Mouse (Mus musculus) heart, adult 2 months (tissue): ENCODE results near the gene Col4a1. TPM values are rescaled to one million over a fixed set of nuclear protein-coding genes. Genes with fewer than 3 reads are reported as not detected.

ENCODE experiments used
- DNase-seq, 2 experiments: peaks; one replicate each; pipeline ENCODE4 v3.0.0; 2021
- H3K27ac ChIP-seq: fragments of 200-600 bp; 2 replicates; pipeline ENCODE4 v1.8.1; 2022
- H3K27me3 ChIP-seq: fragments of 200-500 bp; 2 replicates; pipeline ENCODE4 v1.6.1; 2012; ENCODE audit warnings: mild to moderate bottlenecking, low read length, inconsistent platforms, mixed read lengths; ENCODE audit not compliant: control insufficient read depth, insufficient read depth
- H3K36me3 ChIP-seq: fragments of 200-500 bp; 2 replicates; pipeline ENCODE4 v1.6.1; 2012; ENCODE audit warnings: low read length, inconsistent platforms; ENCODE audit not compliant: control insufficient read depth, insufficient read depth
- H3K4me1 ChIP-seq: fragments of 200-500 bp; 2 replicates; pipeline ENCODE4 v1.6.1; 2011; ENCODE audit warnings: low read length; ENCODE audit not compliant: control insufficient read depth, insufficient read depth
- H3K4me3 ChIP-seq: fragments of 200-600 bp; 2 replicates; pipeline ENCODE4 v1.8.1; 2022
- H3K79me2 ChIP-seq: fragments of 200-500 bp; replicated peaks from 2 replicates; pipeline ENCODE4 v1.6.1; 2012; ENCODE audit warnings: mild to moderate bottlenecking, inconsistent platforms, low read length, moderate library complexity, mixed read lengths; ENCODE audit not compliant: control insufficient read depth, insufficient read depth
- H3K9ac ChIP-seq: fragments of 200-500 bp; 2 replicates; pipeline ENCODE4 v1.6.1; 2012; ENCODE audit warnings: low read depth, mild to moderate bottlenecking, control low read depth, inconsistent platforms, low read length, mixed read lengths
- CTCF ChIP-seq: fragments of 200-600 bp; IDR thresholded peaks from 2 replicates; pipeline ENCODE4 v1.8.1; 2022; ENCODE audit warnings: antibody characterized with exemption, mild to moderate bottlenecking, moderate library complexity
- EP300 ChIP-seq: fragments of 200-500 bp; IDR thresholded peaks from 2 replicates; pipeline ENCODE4 v1.6.1; 2011; ENCODE audit warnings: low read depth, low read length, control low read depth; ENCODE audit not compliant: insufficient read depth
- POLR2A ChIP-seq: fragments of 200-500 bp; IDR thresholded peaks from 2 replicates; pipeline ENCODE4 v1.6.1; 2011; ENCODE audit warnings: mild to moderate bottlenecking, low read depth, low read length, control low read depth; ENCODE audit not compliant: insufficient read depth
- WGBS: fragments of 180-500 bp; shearing (Covaris S2); methylation state at CpG from one replicate; pipeline ENCODE4 v1.1.7; 2018; 5-methylcytosine and 5-hydroxymethylcytosine counted together
- intact Hi-C: fragments of 180-260 bp; cut with DNase I; formaldehyde crosslinking; loops from one replicate; pipeline ENCODE4 v1.15.1; 2025
- polyA plus RNA-seq: library from polyadenylated mRNA; depleted of rRNA; stranded (reverse); fragments of >200 nt; gene quantifications from 2 replicates; pipeline ENCODE4 v1.2.3, GENCODE M21; 2012
- total RNA-seq, 2 experiments: library from RNA; stranded (reverse); gene quantifications; 2 replicates each; pipeline ENCODE4 v1.2.3; 2021

Gene Col4a1
- total and polyA plus RNA-seq, 3 experiments, result 221 to 311 (median 258) TPM

DNA sequence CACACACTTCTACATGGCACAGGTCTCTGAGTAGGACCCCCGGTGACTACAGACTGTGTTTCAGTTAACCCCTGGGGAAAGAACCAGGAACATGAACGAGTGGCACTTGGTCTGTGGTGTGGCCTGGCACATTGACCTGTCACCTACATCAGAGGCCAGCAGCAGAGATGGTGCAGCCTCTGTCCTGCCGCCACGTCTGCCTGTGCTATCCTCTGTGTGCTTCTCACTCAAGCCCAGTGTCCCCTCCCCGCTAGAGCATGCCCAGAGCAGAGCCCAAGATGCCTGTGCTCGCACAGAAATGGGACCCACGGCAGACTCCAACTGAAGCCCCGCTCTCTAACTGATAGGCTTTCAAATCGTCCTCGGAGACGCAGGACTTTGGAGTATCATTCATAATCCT, 6.8 kb upstream of the Col4a1 start:
- TF ChIP-seq POLR2A (no peak), CTCF (no peak), EP300 (no peak)
- peaks cover 26% of the 10 kb centered on the region for H3K36me3 ChIP-seq
- intact Hi-C loops, result no loop called here
- peak overlapping the region; percentile 1; the same call in 1 of the 2 replicates for H3K27ac ChIP-seq
- WGBS, result 58% methylated on average over 11 of the region's 11 CpGs
- peaks cover 38% of the 10 kb centered on the region for H3K4me1 ChIP-seq
- no peak overlapping the region for H3K9ac ChIP-seq
- no peaks in the 10 kb centered on the region for H3K27me3 ChIP-seq
- peaks cover 7% of the 10 kb centered on the region for H3K79me2 ChIP-seq
- no peak for DNase-seq
- H3K4me3 ChIP-seq, result no peak overlapping the region

DNA sequence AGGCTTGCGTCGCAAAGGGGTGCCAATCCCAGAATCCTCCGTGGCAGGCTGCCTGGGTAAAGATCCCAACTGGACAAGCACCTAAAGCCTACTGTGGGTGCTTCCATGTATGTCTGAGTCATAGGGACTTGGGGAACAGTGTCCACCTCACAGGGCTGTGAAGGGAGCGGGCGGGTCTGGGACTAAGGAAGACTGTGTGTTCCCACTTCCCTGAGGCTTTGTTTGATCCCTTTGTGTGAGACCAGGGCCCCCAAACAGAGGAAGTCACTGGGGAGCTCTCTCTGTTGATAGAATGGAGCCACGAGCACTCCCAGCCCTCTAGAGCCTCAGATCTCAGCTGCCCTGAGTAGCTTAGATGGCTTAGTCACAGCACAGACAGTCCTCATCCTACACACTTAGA, 3.5 kb upstream of the Col4a1 start:
- TF ChIP-seq EP300 (no peak), POLR2A (0 out of 2 replicates have a peak, but pooled peaks have one; percentile 21)
- H3K4me3 ChIP-seq, result peak overlapping the region; percentile 99; the same call in 1 of the 2 replicates
- H3K9ac ChIP-seq, result 0 out of 2 replicates have a peak overlapping the region, but pooled peaks have one; percentile 12
- no peaks in the 10 kb centered on the region for H3K27me3 ChIP-seq
- intact Hi-C loops, result no loop called here
- peak overlapping the region; percentile 100 for H3K27ac ChIP-seq
- DNase-seq, result no peak
- H3K79me2 ChIP-seq, result peaks cover 10% of the 10 kb centered on the region
- peaks cover 5% of the 10 kb centered on the region for H3K36me3 ChIP-seq
- 43% methylated on average over 6 of the region's 6 CpGs for WGBS
- peaks cover 21% of the 10 kb centered on the region for H3K4me1 ChIP-seq

DNA sequence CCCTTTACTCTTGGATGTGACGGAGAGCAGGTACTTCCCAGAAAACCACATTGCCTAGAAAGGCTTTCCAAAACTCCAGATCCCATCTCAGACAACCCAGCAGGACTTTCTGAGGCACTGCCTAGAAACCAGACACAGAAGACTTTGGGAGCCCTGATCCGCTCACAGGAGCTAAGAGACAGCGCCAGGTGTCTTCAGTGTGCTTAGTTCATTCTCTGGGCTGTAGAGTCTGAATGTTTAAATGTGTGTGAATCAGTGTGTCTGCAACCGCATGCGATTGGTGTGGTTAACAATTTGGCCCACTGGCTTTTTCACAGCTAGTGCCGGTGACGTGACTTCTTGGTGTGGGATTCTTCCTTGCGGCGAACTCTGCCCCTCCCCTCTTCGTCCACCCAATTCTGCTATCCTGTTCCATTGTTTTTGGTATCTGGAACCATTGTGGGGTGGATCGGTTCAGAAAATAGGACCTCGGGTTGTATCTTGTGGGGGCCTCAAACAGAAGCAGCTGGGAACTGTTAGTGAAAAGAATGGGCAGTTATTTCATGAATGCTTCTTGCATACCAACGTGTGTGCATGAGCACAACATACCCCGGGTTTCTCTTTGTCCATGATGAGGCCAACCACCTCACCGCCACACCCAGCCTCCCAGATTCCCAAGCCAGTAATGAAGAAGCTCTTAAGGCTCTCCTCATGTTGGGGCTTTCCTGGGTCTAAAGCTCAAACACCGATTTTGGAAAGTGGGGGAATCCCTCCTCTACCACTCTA, 2.7 kb upstream of the Col4a1 start:
- peak overlapping the region; percentile 29 for H3K9ac ChIP-seq
- WGBS, result 51% methylated on average over 16 of the region's 16 CpGs
- intact Hi-C loops, result no loop called here

DNA sequence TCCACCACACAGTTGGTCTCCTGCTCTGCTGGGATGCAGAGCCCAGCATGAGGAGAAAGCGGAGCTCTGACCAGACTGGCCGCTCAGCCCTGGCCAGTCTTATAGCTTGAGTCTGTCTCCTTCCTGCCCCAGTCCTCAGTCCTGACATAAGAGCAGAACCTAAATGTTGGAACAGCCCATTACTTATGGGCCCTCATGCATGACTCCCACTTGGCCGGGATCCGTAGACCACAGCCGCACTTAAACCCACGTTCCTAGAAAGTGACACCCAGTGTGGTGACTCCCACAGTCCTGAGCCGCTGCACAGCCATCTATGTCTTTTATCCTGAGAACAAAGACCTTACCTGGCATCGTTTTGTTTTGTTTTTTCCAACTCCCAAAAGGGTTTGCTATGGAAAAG, 2.0 kb upstream of the Col4a1 start:
- H3K79me2 ChIP-seq, result peaks cover 8% of the 10 kb centered on the region; the same call in 1 of the 2 replicates
- H3K9ac ChIP-seq, result peak overlapping the region; percentile 98
- H3K27ac ChIP-seq, result peak overlapping the region; percentile 100
- peaks cover 22% of the 10 kb centered on the region for H3K4me1 ChIP-seq
- DNase-seq, result no peak
- H3K36me3 ChIP-seq, result peaks cover 7% of the 10 kb centered on the region
- intact Hi-C loops, result no loop called here
- H3K4me3 ChIP-seq, result peak overlapping the region; percentile 99
- no peaks in the 10 kb centered on the region for H3K27me3 ChIP-seq
- 61% methylated on average over 8 of the region's 8 CpGs for WGBS
- no peak for TF ChIP-seq EP300
- TF ChIP-seq CTCF, result no peak
- TF ChIP-seq POLR2A, result no peak

More for the DNA sequence above, 2.7 kb upstream of the Col4a1 start:
- Histone ChIP-seq H3K27me3 (no peaks in the 10 kb centered on the region), H3K27ac (peak overlapping the region; percentile 100), H3K4me1 (peaks cover 18% of the 10 kb centered on the region), H3K79me2 (peaks cover 8% of the 10 kb centered on the region), H3K36me3 (peaks cover 5% of the 10 kb centered on the region), H3K4me3 (peak overlapping the region; percentile 99)
- TF ChIP-seq POLR2A (no peak), CTCF (no peak), EP300 (no peak)
- DNase-seq, result peak in 1 of 2 experiments; percentile 20

DNA sequence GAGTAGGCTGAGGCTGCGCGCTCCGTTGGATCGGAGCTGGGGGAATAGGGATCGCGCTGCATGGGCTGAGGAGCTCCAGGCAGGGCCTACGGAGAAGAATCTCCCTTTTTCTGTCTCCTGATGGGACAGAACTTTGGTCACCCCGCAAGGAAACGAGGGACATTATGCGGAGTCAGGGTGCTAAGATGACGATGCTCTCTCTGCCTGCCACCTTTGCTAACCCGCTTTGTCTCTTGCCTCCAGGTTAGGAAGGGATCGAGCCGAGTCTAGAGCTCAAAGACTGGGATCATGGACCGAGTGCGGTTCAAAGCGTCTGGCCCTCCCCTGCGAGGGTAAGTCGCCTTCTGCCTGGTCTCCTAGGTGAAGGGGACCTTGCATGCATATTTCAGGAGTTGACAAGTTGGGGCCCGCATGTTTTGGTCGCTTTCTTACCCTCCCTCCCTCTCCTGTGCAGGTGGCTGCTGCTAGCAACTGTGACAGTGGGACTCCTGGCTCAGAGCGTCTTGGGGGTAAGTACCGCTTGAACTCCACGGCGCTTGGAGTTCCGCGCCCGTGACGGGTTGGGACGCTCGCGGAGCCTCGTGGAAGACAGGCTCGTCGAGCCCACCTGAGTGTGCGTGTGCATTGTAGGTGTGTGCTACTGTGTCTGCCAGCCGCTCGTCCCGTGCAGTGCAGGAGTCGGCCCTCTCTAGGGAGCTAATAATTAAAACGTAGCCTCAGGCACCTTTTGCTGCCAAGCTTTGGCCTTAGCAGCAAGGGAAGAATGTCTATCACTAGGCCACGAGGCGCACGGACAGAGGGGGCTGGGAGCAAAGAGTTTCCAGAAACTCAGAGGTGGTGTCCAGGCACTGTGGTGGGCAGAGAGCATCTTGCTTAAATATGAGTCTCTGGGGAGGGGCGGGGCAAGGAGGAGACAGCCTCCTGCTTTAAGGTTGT, 818 bp upstream of the Col4a1 start:
- WGBS, result 2% methylated on average over 45 of the region's 45 CpGs
- TF ChIP-seq CTCF, result no peak
- peak; percentile 77 for TF ChIP-seq POLR2A
- 0 out of 2 replicates have a peak, but pooled peaks have one; percentile 24 for TF ChIP-seq EP300
- peak; percentile 69 to 74 for DNase-seq

More for the DNA sequence above, 818 bp upstream of the Col4a1 start:
- H3K36me3 ChIP-seq, result peaks cover 10% of the 10 kb centered on the region
- no peaks in the 10 kb centered on the region for H3K27me3 ChIP-seq
- peaks cover 24% of the 10 kb centered on the region for H3K4me1 ChIP-seq
- peak overlapping the region; percentile 99 for H3K4me3 ChIP-seq
- intact Hi-C loops, result loop anchor here (2.0 kb wide), 3 partner anchors 53 to 79 kb away; no protein-coding TSS in a partner anchor
- peak overlapping the region; percentile 100 for H3K27ac ChIP-seq
- peaks cover 8% of the 10 kb centered on the region; the same call in 1 of the 2 replicates for H3K79me2 ChIP-seq
- peak overlapping the region; percentile 98 for H3K9ac ChIP-seq
